Mouse (Mus musculus) midbrain, embryonic 10.5 days (tissue): ENCODE results near the gene Csnk1d. TPM values are rescaled to one million over a fixed set of nuclear protein-coding genes. Genes with fewer than 3 reads are reported as not detected.

Source experiments
- DNase-seq: peaks from one replicate; pipeline ENCODE4 v3.0.0-alpha.2; 2017; ENCODE audit warnings: low spot score
- H3K27ac ChIP-seq: fragments of 300-500 bp; sonication (generic); replicated peaks from 2 replicates; pipeline ENCODE4 v1.5.1; 2016; ENCODE audit warnings: mild to moderate bottlenecking
- H3K27me3 ChIP-seq: fragments of 300-500 bp; sonication (generic); 2 replicates; pipeline ENCODE4 v1.6.1; 2016; ENCODE audit warnings: low read depth, mild to moderate bottlenecking; ENCODE audit not compliant: poor library complexity, severe bottlenecking
- H3K36me3 ChIP-seq: fragments of 300-500 bp; sonication (generic); 2 replicates; pipeline ENCODE4 v1.6.1; 2016; ENCODE audit warnings: mild to moderate bottlenecking, moderate library complexity
- H3K4me1 ChIP-seq: fragments of 300-500 bp; sonication (generic); 2 replicates; pipeline ENCODE4 v1.6.1; 2016
- H3K4me3 ChIP-seq: fragments of 300-500 bp; sonication (generic); 2 replicates; pipeline ENCODE4 v1.5.1; 2016; ENCODE audit warnings: mild to moderate bottlenecking, moderate library complexity
- H3K9me3 ChIP-seq: fragments of 300-500 bp; sonication (generic); replicated peaks from 2 replicates; pipeline ENCODE4 v1.6.1; 2016; ENCODE audit warnings: mild to moderate bottlenecking
- WGBS: fragments of 180-500 bp; shearing (Covaris S2); methylation state at CpG from one replicate; pipeline ENCODE4 v1.1.7; 2016; 5-methylcytosine and 5-hydroxymethylcytosine counted together
- polyA plus RNA-seq: library from polyadenylated mRNA; unstranded; fragments of >200 nt; fragmentation: Nextera tagmentation; extraction: Ambion mirVana; gene quantifications from 2 replicates; pipeline ENCODE4 v1.2.1, GENCODE M21; 2016

Gene Csnk1d
- polyA plus RNA-seq, 1 experiment from 2014 or later = 120 TPM

DNA sequence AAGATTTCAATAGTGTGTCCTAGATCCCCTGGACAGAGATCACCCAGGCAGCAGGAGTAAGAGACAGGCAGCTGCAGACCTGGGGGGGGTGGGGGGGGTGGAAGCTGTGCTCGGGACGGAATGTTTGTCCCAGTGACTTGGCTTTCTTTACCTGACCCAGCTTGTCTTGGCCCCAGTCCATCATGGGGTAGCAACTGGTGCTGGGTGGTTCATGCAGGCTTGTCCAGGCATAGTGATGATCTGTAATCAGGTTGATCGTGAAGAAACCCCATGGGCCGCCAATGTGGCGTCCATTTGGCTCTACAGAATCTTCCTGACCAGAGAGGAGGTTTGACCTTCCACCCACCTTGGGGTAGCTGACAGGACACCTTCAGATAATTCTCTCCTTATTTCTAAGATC is 45.2 kb downstream of the Csnk1d start:
- WGBS = 97% methylated on average over 5 of the region's 5 CpGs
- H3K36me3 ChIP-seq = no peaks in the 10 kb centered on the region
- H3K27ac ChIP-seq = no peak overlapping the region
- H3K4me3 ChIP-seq = no peak overlapping the region
- no peak for DNase-seq
- peaks cover 28% of the 10 kb centered on the region for H3K4me1 ChIP-seq
- peaks cover 16% of the 10 kb centered on the region for H3K27me3 ChIP-seq
- H3K9me3 ChIP-seq = no peaks in the 10 kb centered on the region

GRCm38 (mm10) chr11:120945266-120945665 is 45.9 kb downstream of the Csnk1d start:
- no peak for DNase-seq
- H3K4me1 ChIP-seq = peaks cover 21% of the 10 kb centered on the region
- 83% methylated on average over 7 of the region's 7 CpGs for WGBS
- H3K4me3 ChIP-seq = no peak overlapping the region
- H3K27ac ChIP-seq = no peak overlapping the region
- H3K9me3 ChIP-seq = no peaks in the 10 kb centered on the region
- peaks cover 16% of the 10 kb centered on the region for H3K27me3 ChIP-seq
- H3K36me3 ChIP-seq = no peaks in the 10 kb centered on the region

DNA sequence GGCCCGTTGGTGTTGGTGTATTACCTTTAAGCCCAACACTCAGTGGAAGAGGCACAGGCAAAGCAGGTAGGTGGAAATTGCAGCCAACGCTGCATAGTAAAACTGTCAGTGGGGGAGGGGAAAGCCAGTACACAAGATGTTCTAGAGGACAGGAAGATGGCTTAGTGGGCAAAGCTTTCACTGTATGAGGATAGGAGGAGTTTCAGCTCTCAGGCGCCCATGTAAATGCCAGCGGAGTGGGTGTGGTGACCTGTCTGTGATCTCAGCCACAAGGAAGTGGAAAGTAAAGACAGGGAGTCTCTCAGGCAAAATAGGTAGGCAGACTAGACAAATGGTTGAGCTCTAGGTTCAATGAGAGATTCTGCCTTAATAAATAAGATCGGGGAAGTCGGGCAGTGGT is 50.2 kb downstream of the Csnk1d start:
- Histone ChIP-seq H3K36me3 (no peaks in the 10 kb centered on the region), H3K27ac (no peak overlapping the region), H3K9me3 (no peaks in the 10 kb centered on the region), H3K27me3 (no peaks in the 10 kb centered on the region), H3K4me1 (peaks cover 7% of the 10 kb centered on the region), H3K4me3 (no peak overlapping the region)
- DNase-seq = no peak
- WGBS = 91% methylated on average over 6 of the region's 6 CpGs

GRCm38 (mm10) chr11:120939712-120940341 is 51.3 kb downstream of the Csnk1d start:
- Histone ChIP-seq H3K9me3 (no peaks in the 10 kb centered on the region), H3K4me1 (peaks cover 7% of the 10 kb centered on the region), H3K36me3 (no peaks in the 10 kb centered on the region), H3K27me3 (no peaks in the 10 kb centered on the region), H3K4me3 (no peak overlapping the region), H3K27ac (0 out of 2 replicates have a peak overlapping the region, but pooled peaks have one; percentile 23)
- DNase-seq = no peak
- WGBS = 57% methylated on average over 6 of the region's 6 CpGs

- no peaks in the 10 kb centered on the region for H3K27me3 ChIP-seq
- H3K4me3 ChIP-seq = no peak overlapping the region
- DNase-seq = no peak
- WGBS = 53% methylated on average over 4 of the region's 4 CpGs
- no peaks in the 10 kb centered on the region for H3K9me3 ChIP-seq
- H3K36me3 ChIP-seq = no peaks in the 10 kb centered on the region
- peaks cover 7% of the 10 kb centered on the region for H3K4me1 ChIP-seq
- H3K27ac ChIP-seq = no peak overlapping the region
Measured at GRCm38 (mm10) chr11:120938795-120939194, 52.3 kb downstream of the Csnk1d start.

- no peak overlapping the region for H3K4me3 ChIP-seq
- H3K36me3 ChIP-seq = no peaks in the 10 kb centered on the region
- no peaks in the 10 kb centered on the region for H3K9me3 ChIP-seq
- WGBS = 100% methylated on average over 1 of the region's 1 CpGs
- no peak for DNase-seq
- H3K4me1 ChIP-seq = peaks cover 15% of the 10 kb centered on the region
- H3K27ac ChIP-seq = no peak overlapping the region
- H3K27me3 ChIP-seq = no peaks in the 10 kb centered on the region
Measured at GRCm38 (mm10) chr11:120937976-120938375, 53.2 kb downstream of the Csnk1d start.

DNA sequence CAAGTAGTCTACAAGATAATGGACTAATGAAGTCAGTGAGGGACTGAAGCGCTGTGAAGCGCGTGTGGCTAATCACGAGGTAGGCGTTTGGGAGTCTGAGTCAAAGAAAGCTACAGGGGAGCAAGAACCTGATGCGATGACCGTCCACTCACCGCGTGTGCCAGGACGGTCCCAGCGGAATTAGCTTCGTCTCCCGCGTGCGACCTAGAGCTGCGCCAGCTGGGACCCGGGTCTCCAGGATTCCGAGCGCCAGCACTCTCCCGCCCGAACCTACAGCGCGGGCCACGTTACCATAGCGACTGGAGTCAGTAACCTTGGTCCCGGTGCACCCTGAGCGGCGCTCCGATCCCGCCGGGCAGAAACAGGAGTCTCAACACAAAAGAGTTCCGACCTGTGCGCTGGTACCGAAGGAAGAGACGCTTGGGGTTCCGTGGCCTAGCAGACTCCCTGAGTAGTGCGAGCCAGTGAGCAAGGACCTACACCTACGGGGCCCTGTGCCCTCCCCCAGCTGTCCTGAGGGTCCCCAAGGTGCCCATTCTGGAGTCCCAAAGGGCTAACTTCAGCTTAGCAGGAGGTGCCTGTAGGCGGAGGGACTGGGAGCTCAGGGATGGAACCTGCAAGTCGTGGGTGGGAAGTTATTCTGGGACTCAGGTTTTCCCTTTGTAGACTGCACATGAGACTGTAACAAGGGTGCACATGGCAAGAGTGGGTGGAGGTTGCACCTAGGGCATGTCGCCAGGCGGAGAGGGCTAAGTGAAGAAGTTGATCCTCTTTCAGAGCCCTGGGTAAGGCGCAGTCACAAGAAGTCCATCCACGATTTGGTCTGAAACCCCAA is 58.3 kb downstream of the Csnk1d start, which contains the start of gene Ccdc57:
TSS of gene Ccdc57 (minus strand) at position 309 of the 835 bp plus-strand sequence.
- H3K4me1 ChIP-seq = peaks cover 24% of the 10 kb centered on the region
- H3K4me3 ChIP-seq = peak within 1 kb of the TSS; percentile 72
- H3K27me3 ChIP-seq = no peaks in the 10 kb centered on the region
- WGBS = 8% methylated on average over 44 of the region's 44 CpGs
- H3K9me3 ChIP-seq = peaks cover 4% of the 10 kb centered on the region; the same call in 1 of the 2 replicates
- peaks cover 7% of the 10 kb centered on the region for H3K36me3 ChIP-seq
- peak within 1 kb of the TSS; percentile 91 for H3K27ac ChIP-seq
- peak; percentile 90 for DNase-seq

- Histone ChIP-seq H3K36me3 (peaks cover 7% of the 10 kb centered on the region), H3K27me3 (no peaks in the 10 kb centered on the region), H3K4me3 (peak overlapping the region; percentile 72; the same call in 1 of the 2 replicates), H3K9me3 (peaks cover 4% of the 10 kb centered on the region; the same call in 1 of the 2 replicates), H3K27ac (no peak overlapping the region), H3K4me1 (peaks cover 24% of the 10 kb centered on the region)
- WGBS = 95% methylated on average over 4 of the region's 4 CpGs
- no peak for DNase-seq
Measured at GRCm38 (mm10) chr11:120931479-120931878, 59.7 kb downstream of the Csnk1d start.

- Histone ChIP-seq H3K4me1 (peaks cover 21% of the 10 kb centered on the region), H3K27ac (no peak overlapping the region), H3K36me3 (peaks cover 33% of the 10 kb centered on the region), H3K27me3 (no peaks in the 10 kb centered on the region), H3K4me3 (no peak overlapping the region), H3K9me3 (peaks cover 4% of the 10 kb centered on the region; the same call in 1 of the 2 replicates)
- WGBS = 92% methylated on average over 4 of the region's 4 CpGs
- DNase-seq = no peak
Measured at GRCm38 (mm10) chr11:120928468-120928867, 62.7 kb downstream of the Csnk1d start.

- Histone ChIP-seq H3K36me3 (peaks cover 79% of the 10 kb centered on the region), H3K27ac (no peak overlapping the region), H3K9me3 (no peaks in the 10 kb centered on the region), H3K4me1 (no peaks in the 10 kb centered on the region), H3K4me3 (no peak overlapping the region), H3K27me3 (no peaks in the 10 kb centered on the region)
- DNase-seq = no peak
- 98% methylated on average over 3 of the region's 3 CpGs for WGBS
Measured at GRCm38 (mm10) chr11:120922528-120922927, 68.6 kb downstream of the Csnk1d start.

DNA sequence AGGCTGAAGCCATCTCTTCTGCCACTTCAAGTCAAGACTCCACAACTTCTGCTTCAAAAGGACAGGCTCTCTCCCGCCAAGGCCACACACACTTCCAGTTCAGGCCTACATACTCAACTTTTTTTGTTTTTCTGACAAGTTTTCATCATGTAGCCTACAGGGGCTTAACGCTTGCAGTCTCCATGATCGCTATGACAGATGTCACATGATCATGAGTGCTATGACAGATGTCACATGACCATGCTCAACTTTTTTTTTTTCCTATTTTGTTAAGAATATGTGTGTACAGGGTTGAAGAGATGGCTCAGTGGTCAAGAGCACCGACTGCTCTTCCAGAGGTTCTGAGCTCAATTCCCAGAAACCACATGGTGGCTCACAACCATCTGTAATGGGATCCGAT is 73.4 kb downstream of the Csnk1d start:
- Histone ChIP-seq H3K4me1 (no peaks in the 10 kb centered on the region), H3K36me3 (peaks cover 83% of the 10 kb centered on the region), H3K9me3 (no peaks in the 10 kb centered on the region), H3K27ac (no peak overlapping the region), H3K27me3 (no peaks in the 10 kb centered on the region), H3K4me3 (no peak overlapping the region)
- DNase-seq = no peak
- WGBS = 92% methylated on average over 5 of the region's 5 CpGs

DNA sequence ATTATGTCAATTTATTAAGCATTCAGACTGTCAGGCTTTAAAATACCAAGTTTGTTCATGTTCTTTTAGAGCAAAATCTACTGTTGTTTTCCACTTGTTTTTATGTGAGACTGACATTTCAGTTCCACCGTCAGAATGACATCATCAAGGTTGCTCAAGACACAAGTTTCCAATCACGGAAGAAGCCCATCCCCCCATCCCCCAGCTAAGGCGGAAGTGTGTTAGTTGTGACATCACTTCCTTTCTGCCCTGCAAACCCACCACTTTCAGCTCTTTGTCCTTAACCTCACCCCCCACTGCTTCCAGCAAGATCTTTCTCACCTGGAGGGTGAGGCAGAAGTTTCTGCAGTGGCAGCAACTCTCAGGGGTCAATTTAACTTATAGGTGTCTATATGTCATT is 74.7 kb downstream of the Csnk1d start:
- no peaks in the 10 kb centered on the region for H3K9me3 ChIP-seq
- no peaks in the 10 kb centered on the region for H3K4me1 ChIP-seq
- no peak overlapping the region for H3K4me3 ChIP-seq
- 86% methylated on average over 3 of the region's 3 CpGs for WGBS
- no peaks in the 10 kb centered on the region for H3K27me3 ChIP-seq
- H3K36me3 ChIP-seq = peaks cover 76% of the 10 kb centered on the region
- H3K27ac ChIP-seq = no peak overlapping the region
- no peak for DNase-seq

DNA sequence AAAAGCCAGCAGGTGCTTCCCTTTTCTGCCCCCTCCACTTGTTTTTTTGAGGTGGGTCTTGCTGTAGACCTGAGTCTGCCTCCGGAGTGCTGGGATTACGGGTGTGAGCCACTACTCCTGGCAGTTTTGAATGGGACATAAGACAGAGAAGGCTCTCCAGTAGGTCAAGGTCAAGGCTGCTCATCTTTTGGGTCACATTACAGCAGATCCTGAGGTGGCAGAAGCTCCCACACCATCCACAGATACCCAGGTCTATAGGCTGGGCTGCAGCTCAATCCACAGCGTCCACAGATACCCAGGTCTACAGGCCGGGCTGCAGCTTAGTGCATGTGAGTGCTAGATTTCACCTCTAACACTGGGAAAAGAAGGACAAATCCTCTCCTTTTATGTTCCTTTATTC is 77.3 kb downstream of the Csnk1d start:
- no peaks in the 10 kb centered on the region for H3K27me3 ChIP-seq
- 93% methylated on average over 4 of the region's 4 CpGs for WGBS
- H3K36me3 ChIP-seq = peaks cover 49% of the 10 kb centered on the region
- H3K4me3 ChIP-seq = no peak overlapping the region
- no peaks in the 10 kb centered on the region for H3K9me3 ChIP-seq
- H3K27ac ChIP-seq = no peak overlapping the region
- H3K4me1 ChIP-seq = no peaks in the 10 kb centered on the region
- no peak for DNase-seq
